Mouse (Mus musculus): ENCODE results near the gene Plvap. TPM values are rescaled to one million over a fixed set of nuclear protein-coding genes. Genes with fewer than 3 reads are reported as not detected.
A peak's percentile ranks its signal among the peaks of the same experiment; 100 is the strongest.
"Not testable (repeated sequence)": the region's sequence is repeated elsewhere in the genome, so short reads cannot be mapped to it uniquely, and the experiment has no call there.

The Plvap gene
- polyA plus RNA-seq, 1 experiment, result 329 TPM

DNA sequence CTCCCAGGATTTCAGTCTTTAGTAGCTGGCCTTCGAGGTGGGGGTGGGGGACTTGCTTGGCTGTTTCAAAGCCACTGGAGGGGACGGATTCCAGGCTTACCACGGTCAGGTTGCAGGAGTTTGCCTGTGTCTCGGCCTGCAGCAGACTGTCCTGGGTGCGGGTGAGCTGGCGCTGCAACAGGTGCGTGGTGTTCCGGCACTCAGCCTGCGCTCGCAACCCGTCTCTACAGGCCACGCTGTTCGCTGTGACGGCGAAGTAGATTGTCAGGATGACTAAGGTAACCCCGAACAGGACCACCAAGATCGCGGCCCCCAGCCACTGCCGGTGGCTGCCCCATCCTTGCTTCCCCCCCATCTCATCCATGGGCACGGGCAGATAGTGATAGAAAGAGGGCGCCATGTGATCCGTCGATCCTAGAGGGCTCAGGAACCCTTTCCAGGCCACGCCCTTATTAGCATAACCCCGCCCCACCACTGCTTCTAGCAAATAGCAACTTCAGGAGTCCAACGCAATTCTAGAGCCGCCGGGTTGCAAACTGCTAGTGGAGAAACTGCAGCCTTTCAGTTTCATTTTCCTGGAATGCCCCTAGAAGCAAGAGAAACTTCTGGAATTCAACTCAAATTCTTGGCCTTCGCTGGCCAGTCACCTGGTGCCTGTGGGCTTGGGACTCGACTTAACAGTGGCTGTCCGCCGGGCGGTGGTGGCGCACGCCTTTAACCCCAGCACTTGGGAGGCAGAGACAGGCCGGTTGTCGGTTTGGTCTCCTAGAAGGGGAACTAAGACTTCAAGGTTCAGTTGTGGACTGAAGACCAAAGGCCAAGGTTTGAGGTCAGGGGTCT, 25.7 kb upstream of the Plvap start, which contains the start of gene Bst2:
Gene Bst2, minus strand, starts transcription at position 429 of the 840 bp plus-strand sequence.
- Histone ChIP-seq H3K4me1 (ENCODE audit: control insufficient read depth, insufficient read depth, insufficient read length, low read length) (peaks cover 8% of the 10 kb centered on the region), H3K27ac (ENCODE audit: insufficient read depth, low read depth, low read length) (peak within 1 kb of the TSS; percentile 95), H3K4me3 (ENCODE audit: low read depth, low read length) (peak within 1 kb of the TSS; percentile 79), H3K36me3 (ENCODE audit: control insufficient read depth, insufficient read depth, low read length) (no peaks in the 10 kb centered on the region), H3K27me3 (ENCODE audit: control insufficient read depth, insufficient read depth, low read length) (no peaks in the 10 kb centered on the region)
- TF ChIP-seq CTCF (IDR thresholded peaks at IDR 0.05; ENCODE audit: extremely low read depth, insufficient read length, insufficient replicate concordance, low read depth, low read length) (no peak), POLR2A (IDR thresholded peaks at IDR 0.05; ENCODE audit: low read depth, low read length) (no peak; the same call in 1 of the 2 replicates)
- WGBS, result 2% methylated on average over 37 of the region's 37 CpGs

DNA sequence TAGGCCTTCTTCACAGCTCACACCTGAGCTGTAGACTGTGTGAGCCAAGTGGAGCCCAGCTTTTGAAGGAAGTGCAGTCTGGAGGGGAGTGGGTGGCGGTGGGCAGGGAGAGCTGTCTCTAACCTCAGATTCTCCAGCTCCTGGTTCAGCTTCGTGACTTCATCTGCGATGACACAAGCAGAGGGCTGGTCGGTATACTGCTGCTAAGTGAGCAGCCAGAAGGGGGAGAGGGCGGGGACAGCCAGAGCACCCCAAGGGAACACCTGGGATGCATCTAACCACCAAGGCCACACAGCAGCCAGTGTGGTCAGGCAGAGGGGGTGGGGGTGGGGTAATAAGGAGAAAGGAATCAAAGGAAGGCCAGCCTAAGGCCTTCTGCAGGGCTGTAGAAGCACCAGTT, 24.1 kb upstream of the Plvap start:
- peaks cover 8% of the 10 kb centered on the region for H3K4me1 ChIP-seq (ENCODE audit: control insufficient read depth, insufficient read depth, insufficient read length, low read length)
- no peaks in the 10 kb centered on the region for H3K36me3 ChIP-seq (ENCODE audit: control insufficient read depth, insufficient read depth, low read length)
- TF ChIP-seq POLR2A (IDR thresholded peaks at IDR 0.05; ENCODE audit: low read depth, low read length) (no peak), CTCF (IDR thresholded peaks at IDR 0.05; ENCODE audit: extremely low read depth, insufficient read length, insufficient replicate concordance, low read depth, low read length) (no peak)
- WGBS, result 82% methylated on average over 5 of the region's 5 CpGs
- H3K27me3 ChIP-seq (ENCODE audit: control insufficient read depth, insufficient read depth, low read length), result no peaks in the 10 kb centered on the region
- peak overlapping the region; percentile 11 for H3K4me3 ChIP-seq (ENCODE audit: low read depth, low read length)
- no peak overlapping the region for H3K27ac ChIP-seq (ENCODE audit: insufficient read depth, low read depth, low read length)

GRCm38 (mm10) chr8:71534263-71534810, 22.8 kb upstream of the Plvap start:
- Histone ChIP-seq H3K4me1 (ENCODE audit: control insufficient read depth, insufficient read depth, insufficient read length, low read length) (peaks cover 8% of the 10 kb centered on the region), H3K27me3 (ENCODE audit: control insufficient read depth, insufficient read depth, low read length) (no peaks in the 10 kb centered on the region), H3K36me3 (ENCODE audit: control insufficient read depth, insufficient read depth, low read length) (no peaks in the 10 kb centered on the region), H3K4me3 (ENCODE audit: low read depth, low read length) (no peak overlapping the region), H3K27ac (ENCODE audit: insufficient read depth, low read depth, low read length) (no peak overlapping the region)
- TF ChIP-seq CTCF (IDR thresholded peaks at IDR 0.05; ENCODE audit: extremely low read depth, insufficient read length, insufficient replicate concordance, low read depth, low read length), result no peak
- TF ChIP-seq POLR2A (IDR thresholded peaks at IDR 0.05; ENCODE audit: low read depth, low read length), result no peak
- 57% methylated on average over 3 of the region's 3 CpGs for WGBS

DNA sequence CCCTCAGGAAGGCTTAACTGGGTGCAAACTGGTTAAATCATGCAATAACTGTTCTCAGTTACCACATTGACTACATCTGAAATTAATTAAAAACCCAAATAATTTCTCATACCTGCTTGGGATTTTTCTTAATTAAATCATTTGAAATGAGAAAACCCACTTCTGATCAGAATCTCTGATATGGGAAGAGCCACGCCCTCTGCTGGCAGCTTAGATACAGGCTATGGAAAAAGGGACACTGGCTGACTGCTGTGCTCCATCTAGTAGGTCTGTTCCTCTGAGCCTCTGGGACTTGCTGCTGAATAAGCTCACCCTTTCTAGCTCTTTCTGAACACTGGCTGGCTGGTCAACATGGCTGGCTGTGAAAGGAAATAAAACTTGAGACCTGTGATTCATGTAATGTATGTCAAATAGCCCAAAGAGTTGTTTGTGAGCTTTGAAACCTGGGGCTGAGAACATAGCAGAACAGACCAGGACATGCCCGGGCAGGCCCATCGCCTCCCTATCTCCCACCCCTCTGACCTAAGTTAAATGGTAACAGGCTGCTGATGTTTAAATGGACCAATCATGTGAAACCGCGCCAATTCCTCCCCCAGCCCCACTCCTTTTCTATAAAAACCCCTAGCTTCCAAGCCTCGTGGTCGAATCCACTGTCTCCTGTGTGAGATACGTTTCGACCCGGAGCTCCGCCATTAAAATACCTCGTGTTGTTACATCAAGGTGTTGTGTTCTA, 19.3 kb upstream of the Plvap start:
- 73% methylated on average over 8 of the region's 12 CpGs for WGBS
- H3K4me3 ChIP-seq (ENCODE audit: low read depth, low read length); H3K27me3 ChIP-seq (ENCODE audit: control insufficient read depth, insufficient read depth, low read length); H3K4me1 ChIP-seq (ENCODE audit: control insufficient read depth, insufficient read depth, insufficient read length, low read length); H3K27ac ChIP-seq (ENCODE audit: insufficient read depth, low read depth, low read length); H3K36me3 ChIP-seq (ENCODE audit: control insufficient read depth, insufficient read depth, low read length): not testable (repeated sequence)
- TF ChIP-seq CTCF (IDR thresholded peaks at IDR 0.05; ENCODE audit: extremely low read depth, insufficient read length, insufficient replicate concordance, low read depth, low read length), result peak; percentile 33; the same call in 1 of the 2 replicates

GRCm38 (mm10) chr8:71528362-71529073, 17.0 kb upstream of the Plvap start:
- H3K36me3 ChIP-seq (ENCODE audit: control insufficient read depth, insufficient read depth, low read length), result no peaks in the 10 kb centered on the region
- H3K4me1 ChIP-seq (ENCODE audit: control insufficient read depth, insufficient read depth, insufficient read length, low read length), result peaks cover 2% of the 10 kb centered on the region; the same call in 1 of the 2 replicates
- H3K27ac ChIP-seq (ENCODE audit: insufficient read depth, low read depth, low read length), result peak overlapping the region; percentile 20; the same call in 1 of the 2 replicates
- H3K4me3 ChIP-seq (ENCODE audit: low read depth, low read length), result no peak overlapping the region
- WGBS, result 68% methylated on average over 11 of the region's 11 CpGs
- no peak for TF ChIP-seq POLR2A (IDR thresholded peaks at IDR 0.05; ENCODE audit: low read depth, low read length)
- H3K27me3 ChIP-seq (ENCODE audit: control insufficient read depth, insufficient read depth, low read length), result peaks cover 20% of the 10 kb centered on the region

- Histone ChIP-seq H3K36me3 (ENCODE audit: control insufficient read depth, insufficient read depth, low read length) (no peaks in the 10 kb centered on the region), H3K4me3 (ENCODE audit: low read depth, low read length) (no peak overlapping the region), H3K27ac (ENCODE audit: insufficient read depth, low read depth, low read length) (no peak overlapping the region), H3K27me3 (ENCODE audit: control insufficient read depth, insufficient read depth, low read length) (peaks cover 20% of the 10 kb centered on the region), H3K4me1 (ENCODE audit: control insufficient read depth, insufficient read depth, insufficient read length, low read length) (peaks cover 2% of the 10 kb centered on the region; the same call in 1 of the 2 replicates)
- WGBS, result 59% methylated on average over 3 of the region's 3 CpGs
- no peak for TF ChIP-seq POLR2A (IDR thresholded peaks at IDR 0.05; ENCODE audit: low read depth, low read length)
- no peak for TF ChIP-seq CTCF (IDR thresholded peaks at IDR 0.05; ENCODE audit: extremely low read depth, insufficient read length, insufficient replicate concordance, low read depth, low read length)
Measured at GRCm38 (mm10) chr8:71527162-71527870, 15.8 kb upstream of the Plvap start.
